Mouse (Mus musculus) erythroblast, embryonic 14.5 days (primary cell): ENCODE measurements around the gene Ins2.

Source experiments
- GATA1 ChIP-seq: IDR thresholded peaks from 2 replicates; pipeline ENCODE4 v1.6.1; 2012; ENCODE audit warnings: low read length, inconsistent platforms, mixed read lengths
- TAL1 ChIP-seq: IDR thresholded peaks from 3 replicates; pipeline ENCODE4 v1.6.1; 2012; ENCODE audit warnings: low read length, inconsistent platforms, mixed read lengths

- TF ChIP-seq GATA1: no peak
- no peak for TF ChIP-seq TAL1
Observed at GRCm38 (mm10) chr7:142736943-142737490, 6.2 kb downstream of the Ins2 start.
